Mouse (Mus musculus): ENCODE results near the gene BC052040.

Gene BC052040

DNA sequence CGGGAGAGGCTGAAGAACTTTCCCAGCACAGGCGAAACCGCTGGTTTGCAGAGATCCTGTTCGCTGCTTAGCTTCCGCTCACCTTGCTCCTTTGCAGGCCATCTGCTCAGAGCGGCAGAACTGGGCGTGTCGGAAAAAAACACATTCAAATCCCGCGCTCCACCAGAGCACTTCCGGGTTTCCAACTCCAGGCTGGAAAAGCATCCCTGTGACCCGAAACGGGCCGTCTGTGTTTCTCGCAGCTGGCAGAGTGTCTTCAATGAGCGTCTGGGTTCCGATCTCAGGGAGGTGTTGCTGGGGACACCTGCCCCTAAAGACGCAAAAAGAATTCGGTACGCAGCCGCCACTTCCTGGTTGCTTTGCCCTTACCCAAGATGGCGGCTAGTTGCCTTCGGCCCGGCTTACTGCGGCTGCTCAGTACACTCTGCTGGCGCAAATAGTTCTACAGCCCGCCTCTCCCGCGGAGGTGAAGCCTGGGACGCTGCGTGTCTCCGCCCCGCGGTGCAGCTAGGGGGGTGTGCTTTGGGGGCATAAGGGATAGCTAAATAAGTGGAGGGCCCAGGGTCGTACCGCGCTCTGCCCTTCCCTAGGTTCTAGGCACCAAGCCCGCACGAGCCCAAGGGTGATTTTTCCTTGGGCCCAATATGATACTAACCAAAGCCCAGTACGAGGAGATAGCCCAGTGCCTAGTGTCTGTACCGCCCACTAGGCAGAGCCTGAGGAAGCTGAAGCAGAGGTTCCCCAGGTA is at the start of gene BC052040:
TSS of gene BC052040 (plus strand) at position 476 of the 748 bp plus-strand sequence.
- DNase-seq (ENCODE audit: low spot score): peak; percentile 80

DNA sequence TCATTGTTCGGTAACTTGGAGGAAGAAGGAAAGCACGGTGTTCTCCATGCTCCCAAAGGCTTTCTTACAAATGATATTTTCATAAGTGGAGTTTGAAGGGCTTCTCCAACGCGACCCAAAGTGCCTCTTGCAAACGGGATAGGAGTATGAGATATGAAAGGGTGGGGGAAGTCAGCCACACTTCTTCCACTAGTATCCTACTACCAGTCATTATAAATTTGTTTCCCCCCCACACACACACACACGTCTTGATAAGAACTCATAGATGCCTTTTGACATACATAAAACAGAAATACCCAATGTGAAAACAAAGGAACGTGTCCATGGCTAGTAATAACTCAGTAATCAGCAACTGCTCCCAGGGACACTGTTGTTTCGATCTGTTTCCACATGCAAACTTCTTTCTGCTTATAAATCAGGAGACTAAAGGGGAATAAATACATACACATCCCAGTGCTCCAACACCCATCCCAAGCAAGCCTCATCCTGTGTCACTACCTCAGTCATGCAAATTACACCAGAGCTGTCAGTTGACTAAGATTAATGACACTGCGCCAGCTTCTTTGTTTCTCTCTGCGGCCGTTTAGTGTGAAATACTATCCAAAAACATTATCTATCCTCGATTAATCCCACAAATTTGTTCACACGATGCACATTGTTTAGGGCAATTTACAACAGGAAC is 43.4 kb upstream of the BC052040 start:
- no peak for DNase-seq (ENCODE audit: low spot score)

GRCm38 (mm10) chr2:115538691-115539283 is 42.7 kb upstream of the BC052040 start:
- no peak for DNase-seq (ENCODE audit: low spot score)

- no peak for DNase-seq (ENCODE audit: low spot score)
Measured at GRCm38 (mm10) chr2:115539731-115540130, 41.8 kb upstream of the BC052040 start.

DNA sequence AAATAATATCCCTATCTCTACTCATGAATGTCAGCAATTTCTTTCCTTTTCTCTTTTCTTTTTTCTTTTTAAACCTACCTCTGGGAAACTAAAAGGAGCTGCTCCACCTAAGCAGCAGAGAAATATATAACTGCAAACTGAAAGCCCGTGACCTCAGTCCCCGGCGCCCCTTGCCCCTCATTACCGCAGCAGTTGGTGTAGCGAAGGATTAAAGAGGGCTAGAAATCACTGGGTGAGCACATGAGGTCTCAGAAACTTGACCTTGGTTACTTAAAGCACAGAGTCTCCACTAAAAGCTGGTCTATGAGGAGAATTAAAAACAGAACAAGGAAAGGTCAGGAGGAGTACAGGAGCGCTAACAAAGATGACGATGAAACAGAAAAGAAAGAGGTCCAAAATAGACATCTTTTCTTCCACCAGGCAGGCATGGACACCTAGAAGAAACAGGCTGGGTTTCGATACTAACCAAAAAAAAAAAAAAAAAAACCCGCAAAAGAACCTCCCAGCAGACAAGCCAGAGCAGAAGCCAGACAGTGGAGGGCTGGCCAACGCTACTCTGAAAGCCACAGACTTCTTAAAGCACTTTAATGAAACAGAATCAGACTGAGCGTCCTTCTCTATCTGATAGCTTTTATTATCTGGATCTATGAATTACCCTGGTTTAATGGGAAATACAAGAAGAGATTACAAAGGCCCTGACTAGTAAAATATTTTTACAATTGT is 39.0 kb upstream of the BC052040 start:
- DNase-seq (ENCODE audit: low spot score): no peak

- no peak for DNase-seq (ENCODE audit: low spot score)
Measured at GRCm38 (mm10) chr2:115543212-115543611, 38.3 kb upstream of the BC052040 start.

GRCm38 (mm10) chr2:115551901-115552300 is 29.6 kb upstream of the BC052040 start:
- no peak for DNase-seq (ENCODE audit: low spot score)

DNA sequence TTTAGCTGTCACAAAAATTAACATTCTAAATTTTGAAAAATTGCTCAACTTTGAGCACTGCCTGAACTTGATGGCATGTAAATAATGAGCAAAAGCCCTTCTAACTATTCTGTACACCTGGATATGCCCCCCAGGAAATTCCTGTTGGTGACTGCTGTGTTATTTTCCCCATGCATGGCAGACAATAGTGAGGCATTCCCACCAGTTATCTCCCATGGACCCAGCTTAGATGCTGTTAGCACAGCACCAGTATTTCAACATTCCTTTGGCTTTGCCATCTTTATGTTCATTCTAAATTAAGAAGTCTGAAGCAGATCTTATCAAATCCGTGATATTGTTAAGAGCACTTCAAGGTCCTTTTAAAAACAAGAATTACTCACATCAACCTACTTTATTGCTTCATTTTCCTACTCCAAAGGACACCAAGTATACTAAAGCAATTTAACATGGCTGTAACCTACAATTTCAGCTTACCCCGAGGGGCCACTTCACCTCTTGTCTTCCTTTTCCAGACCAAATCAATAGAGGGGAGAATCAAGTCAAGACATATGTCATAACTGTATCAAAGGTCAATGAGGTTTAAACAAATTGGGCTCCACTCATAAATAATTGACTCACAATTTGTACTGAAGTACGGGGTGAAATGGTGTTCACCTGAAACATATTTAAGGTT is 19.2 kb upstream of the BC052040 start:
- no peak for DNase-seq (ENCODE audit: low spot score)

DNA sequence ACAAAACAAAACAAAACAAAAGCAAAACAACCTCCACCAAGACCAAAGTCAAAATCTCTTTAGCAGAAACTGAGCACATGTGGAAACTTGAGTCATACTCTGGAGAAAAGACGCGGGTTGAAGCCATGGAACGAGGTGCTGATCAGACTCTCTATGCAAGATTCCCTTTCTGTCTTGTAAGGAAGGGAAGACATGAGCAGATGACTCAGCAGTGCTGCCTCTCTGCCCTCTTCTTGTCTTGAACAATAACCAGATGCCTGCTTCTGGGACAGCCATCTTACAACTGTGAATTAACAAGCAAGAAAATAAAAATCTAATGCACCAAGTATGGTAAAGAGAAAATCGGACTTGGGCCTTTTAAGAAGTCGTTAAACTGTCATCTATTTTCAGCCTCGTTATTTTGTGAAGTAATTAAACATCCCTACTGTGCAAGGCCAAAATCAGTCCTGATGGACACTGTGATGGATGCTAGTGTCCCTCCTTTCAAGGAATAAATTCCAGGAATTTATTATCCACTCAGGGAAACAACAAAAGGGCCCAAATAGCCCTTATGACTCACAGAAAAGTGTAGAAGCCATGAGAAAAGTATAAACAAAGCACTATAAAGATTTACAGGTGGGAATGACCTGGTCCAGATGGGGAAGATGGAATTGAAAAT is 18.0 kb upstream of the BC052040 start:
- no peak for DNase-seq (ENCODE audit: low spot score)

DNA sequence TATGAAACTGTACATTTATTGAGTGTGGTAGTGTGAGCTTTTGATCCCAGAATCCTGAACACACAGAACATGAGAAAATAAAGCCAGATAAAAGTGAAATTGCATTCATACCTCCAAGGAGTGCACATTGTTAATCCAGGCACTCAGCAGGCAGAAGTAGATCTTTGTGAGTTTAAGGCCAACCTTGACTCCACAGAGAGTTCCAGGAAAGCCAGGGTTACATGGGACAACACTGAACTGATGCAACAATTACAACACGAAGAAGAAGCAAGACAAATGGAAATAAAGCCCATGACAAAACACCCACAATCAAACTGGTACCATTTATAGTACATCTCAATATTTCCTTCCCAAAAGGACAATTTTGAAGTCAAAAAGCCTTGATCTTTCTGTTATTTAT is 9.5 kb upstream of the BC052040 start:
- DNase-seq (ENCODE audit: low spot score): no peak

- no peak for DNase-seq (ENCODE audit: low spot score)
Measured at GRCm38 (mm10) chr2:115574802-115575201, 6.7 kb upstream of the BC052040 start.

GRCm38 (mm10) chr2:115579171-115579900 is 2.2 kb upstream of the BC052040 start:
- DNase-seq (ENCODE audit: low spot score): no peak

- DNase-seq (ENCODE audit: low spot score): no peak
Measured at GRCm38 (mm10) chr2:115579976-115580375, 1.5 kb upstream of the BC052040 start.

DNA sequence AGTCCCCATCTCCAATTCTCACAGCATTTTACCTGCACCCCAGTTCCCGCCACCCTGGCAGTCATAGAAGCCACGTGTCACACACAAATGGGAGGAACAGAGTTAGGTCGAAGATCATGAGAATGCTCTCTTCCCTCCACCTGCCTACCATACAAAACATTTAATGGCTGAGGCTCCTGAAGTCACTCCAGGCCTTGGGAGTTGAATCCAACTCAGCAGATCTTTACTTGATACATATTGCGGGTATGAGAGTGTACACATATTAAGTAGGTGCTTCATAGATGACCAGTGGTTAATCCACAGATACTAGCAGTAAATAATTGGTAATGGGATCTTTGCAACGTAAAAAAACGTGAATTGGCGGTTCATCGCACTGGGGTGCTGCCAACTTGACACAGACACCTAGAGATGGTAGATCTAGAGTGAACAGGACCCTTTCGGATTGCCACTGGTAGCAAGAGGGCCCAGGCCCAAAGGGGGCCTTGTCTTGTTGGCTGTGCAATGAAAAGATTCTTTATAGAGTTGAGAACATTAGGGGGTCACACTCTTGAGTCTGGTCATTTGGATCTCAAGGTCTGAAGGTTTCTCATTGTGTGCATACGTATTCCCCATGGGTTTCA is 583 bp downstream of the BC052040 start:
- no peak for DNase-seq (ENCODE audit: low spot score)

GRCm38 (mm10) chr2:115583776-115584175 is 2.3 kb downstream of the BC052040 start:
- no peak for DNase-seq (ENCODE audit: low spot score)

DNA sequence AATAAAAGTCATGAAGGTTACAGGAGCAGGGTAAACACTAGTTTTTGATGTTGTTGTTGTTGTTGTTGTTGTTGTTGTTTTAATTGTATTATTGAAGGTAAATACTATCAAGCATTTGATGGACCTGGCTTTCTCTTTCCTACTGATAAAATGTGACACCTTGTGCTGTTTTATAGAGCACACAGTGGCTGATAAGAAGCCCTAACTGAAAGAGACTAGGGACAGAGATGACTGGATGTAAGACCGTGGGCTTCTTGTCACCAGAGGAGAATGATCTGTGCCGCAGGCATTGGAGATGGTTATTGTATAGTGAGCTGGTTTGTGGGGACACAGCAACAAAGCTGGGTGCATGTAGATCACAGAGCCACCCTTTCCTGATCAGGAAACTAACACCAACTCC is 9.1 kb downstream of the BC052040 start:
- DNase-seq (ENCODE audit: low spot score): no peak

- peak; percentile 23 for DNase-seq (ENCODE audit: low spot score)
Measured at GRCm38 (mm10) chr2:115592651-115593119, 11.2 kb downstream of the BC052040 start.

DNA sequence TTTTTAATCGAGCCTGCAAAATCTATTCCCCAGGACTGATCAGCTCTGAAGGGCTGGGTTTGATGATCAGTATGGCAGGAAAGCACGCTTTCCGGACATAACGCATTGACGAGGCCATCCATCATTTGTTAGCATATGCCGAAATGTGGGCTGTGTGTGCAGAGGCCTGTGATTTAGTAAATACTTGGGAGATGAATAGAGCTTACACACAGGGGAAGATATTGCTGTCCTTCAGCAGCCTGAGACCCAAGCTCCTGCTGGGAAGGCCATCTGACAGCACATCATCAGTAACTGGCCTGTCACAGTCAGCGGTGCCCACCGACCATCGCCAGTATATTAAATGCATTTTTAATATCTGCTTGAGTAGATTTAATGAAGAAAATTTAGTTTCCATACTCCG is 15.5 kb downstream of the BC052040 start:
- DNase-seq (ENCODE audit: low spot score): no peak

GRCm38 (mm10) chr2:115598266-115598665 is 16.8 kb downstream of the BC052040 start:
- no peak for DNase-seq (ENCODE audit: low spot score)

- DNase-seq (ENCODE audit: low spot score): no peak
Measured at GRCm38 (mm10) chr2:115600724-115601123, 19.2 kb downstream of the BC052040 start.
